Mouse (Mus musculus) megakaryocyte, adult 5-6 weeks (primary cell): ENCODE measurements around the gene Pbx2. TPM values are rescaled to one million over a fixed set of nuclear protein-coding genes. Genes with fewer than 3 reads are reported as not detected.
"Not testable (repeated sequence)": the region's sequence is repeated elsewhere in the genome, so short reads cannot be mapped to it uniquely, and the experiment has no call there.

Experiments used
- ATAC-seq: 2 replicates; pipeline ENCODE4 v1.8.0; 2016; ENCODE audit warnings: mild to moderate bottlenecking, inconsistent platforms; ENCODE audit not compliant: poor library complexity, severe bottlenecking
- total RNA-seq, 2 experiments: library from RNA; stranded (forward) in 1 of 2; stranded (reverse) in 1 of 2; fragments of 153-499, 151-499 nt in 1 of 2; fragments of 221-1000, 200-1000 nt in 1 of 2; gene quantifications; 2 replicates each; pipeline versions ENCODE4 v1.2.3 to v1.2.4; 2015 to 2017

Pbx2 gene
- total RNA-seq (2015) (18.3 and 26.6 TPM in 2 replicates), total RNA-seq (2017) (29.3 and 32.7 TPM in 2 replicates)

GRCm38 (mm10) chr17:34591029-34591993, at the start of gene Pbx2:
Gene Pbx2 (plus strand): TSS chr17:34591266.
- peak; percentile 9; the same call in 1 of the 2 replicates for ATAC-seq

DNA sequence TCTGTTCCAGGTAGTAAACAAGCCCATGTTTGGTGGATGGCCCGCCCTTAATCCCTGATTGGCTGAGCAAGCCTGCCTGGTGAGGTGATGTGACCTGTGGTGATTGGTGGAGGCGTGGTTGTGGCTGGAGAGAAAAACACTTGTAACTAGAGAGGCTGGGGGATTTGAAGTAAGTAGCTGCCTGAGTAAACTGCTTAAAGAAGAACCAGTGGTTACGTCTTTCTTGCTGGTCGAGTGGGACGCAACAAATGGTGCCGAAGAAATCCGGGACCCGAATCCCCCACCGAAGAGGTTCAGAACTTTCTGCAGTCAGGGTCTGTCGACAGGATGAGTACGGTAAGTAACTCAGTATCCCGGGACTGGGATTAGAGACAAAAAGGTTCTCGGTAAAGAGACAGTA, 47.5 kb upstream of the Pbx2 start:
- not testable (repeated sequence) for ATAC-seq

GRCm38 (mm10) chr17:34546797-34547196, 44.3 kb upstream of the Pbx2 start:
- ATAC-seq = no peak

DNA sequence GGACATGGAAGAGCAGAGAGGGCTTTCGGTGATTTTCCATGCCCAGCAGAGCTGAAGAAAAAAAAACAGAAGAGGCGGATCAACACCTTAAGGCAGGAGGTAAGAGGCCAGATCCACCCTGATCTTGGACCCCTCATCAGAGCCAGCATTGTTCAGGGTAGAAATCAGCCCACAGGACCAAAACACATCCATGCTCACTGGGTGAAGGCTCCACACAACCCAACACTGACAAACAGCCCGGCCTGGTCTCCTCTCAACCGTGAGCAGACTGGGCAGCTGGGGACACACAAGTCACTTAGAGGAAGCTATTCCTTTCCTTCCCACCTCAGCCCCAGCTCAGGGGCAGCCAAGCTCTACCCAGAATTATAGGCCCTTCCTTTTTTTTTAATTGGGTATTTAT, 43.5 kb upstream of the Pbx2 start:
- ATAC-seq = no peak

DNA sequence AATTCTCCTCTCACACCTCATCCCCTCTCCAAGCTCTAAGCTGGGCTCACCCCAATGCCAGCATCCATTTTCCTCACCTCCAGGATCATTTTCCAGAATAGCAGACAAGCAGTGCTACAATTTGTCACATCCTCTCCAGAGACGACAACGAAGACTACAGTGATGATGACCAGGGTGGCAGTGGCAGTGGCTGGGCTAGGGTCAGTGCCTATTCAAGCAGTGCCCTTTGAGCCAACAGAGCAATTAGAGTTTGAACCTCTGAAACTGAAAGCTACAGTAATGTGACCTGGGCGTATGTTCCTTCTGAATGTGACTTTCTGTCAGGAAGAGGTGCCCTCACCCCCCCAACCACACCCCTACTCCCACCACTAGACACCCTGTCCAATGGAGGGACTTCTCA, 41.9 kb upstream of the Pbx2 start:
- no peak for ATAC-seq

DNA sequence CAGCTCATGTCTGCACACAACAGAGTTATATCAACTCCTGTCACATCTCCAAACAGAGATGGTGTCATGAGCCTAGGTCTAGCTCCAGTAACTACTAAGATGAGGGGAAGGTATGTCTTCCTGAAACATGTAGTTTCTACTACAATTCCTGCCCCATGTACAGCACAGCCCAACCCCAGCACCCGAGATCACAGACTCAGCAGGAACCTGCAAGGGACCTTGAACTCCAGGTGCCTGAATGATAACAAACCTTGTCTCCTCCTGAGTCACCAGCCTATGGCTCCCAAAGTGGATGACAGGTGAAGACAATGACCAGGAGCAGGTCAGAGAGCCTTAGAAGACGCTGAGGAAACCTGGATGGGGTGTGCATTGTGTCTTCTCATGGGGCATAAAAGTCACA, 41.2 kb upstream of the Pbx2 start:
- no peak for ATAC-seq

GRCm38 (mm10) chr17:34555483-34555882, 35.6 kb upstream of the Pbx2 start:
- peak; percentile 94 for ATAC-seq

DNA sequence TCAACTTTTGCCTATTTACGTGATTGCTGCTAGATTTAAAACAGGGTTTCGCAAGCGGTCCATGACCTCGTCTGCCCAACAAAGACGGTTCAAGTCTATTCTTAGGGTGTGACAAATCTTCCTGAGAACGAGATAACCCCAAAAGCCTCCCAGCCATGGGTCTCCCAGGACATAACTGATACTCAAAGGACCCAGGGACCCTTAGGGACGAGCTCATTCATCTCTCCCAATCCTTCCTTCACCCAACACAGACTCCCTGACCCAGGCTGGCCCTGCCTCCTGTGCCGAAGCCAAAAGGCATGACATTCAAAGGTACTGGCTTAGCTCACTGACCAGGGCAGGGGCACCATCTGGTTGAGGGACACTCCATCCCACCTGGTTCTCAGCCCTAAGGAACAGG, 34.7 kb upstream of the Pbx2 start:
- no peak for ATAC-seq

GRCm38 (mm10) chr17:34557411-34557810, 33.7 kb upstream of the Pbx2 start:
- ATAC-seq = no peak

DNA sequence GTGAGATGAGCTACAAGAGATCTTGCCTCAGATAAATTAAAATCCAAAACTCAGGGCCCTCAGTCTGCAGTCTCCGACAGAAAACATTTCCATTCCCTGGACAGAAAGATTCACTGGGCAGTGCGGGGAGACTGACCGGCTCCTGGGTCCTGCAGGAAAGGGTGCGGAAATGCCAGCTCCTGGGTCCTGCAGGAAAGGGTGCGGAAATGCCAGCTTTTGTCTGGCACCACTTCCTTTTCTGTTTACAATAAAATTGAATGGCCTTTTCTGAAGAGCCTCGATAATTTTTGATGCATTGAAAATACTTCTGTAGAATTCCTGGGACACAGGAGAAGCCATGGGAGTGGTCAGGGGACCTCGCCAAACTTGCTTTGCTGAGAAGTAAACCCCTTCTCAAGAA, 31.9 kb upstream of the Pbx2 start:
- ATAC-seq = no peak

DNA sequence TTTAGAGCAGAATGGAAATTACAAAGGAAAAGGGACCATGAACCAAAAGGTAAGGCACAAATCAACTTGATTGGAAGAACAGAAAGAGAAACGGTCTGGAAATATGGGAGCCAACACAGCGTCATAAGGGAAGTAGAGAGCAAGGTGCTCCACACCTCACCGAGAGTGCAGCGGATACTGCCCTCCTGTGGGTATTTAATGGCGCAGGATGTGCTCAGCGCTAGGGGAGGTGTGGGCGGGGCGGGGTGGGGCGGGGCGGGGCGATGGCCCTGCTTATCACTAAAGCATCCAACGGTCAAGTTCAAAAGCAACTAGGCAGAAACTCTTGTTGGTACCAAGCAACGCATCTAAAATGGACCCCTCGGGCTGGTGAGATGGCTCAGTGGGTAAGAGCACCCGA, 31.2 kb upstream of the Pbx2 start:
- ATAC-seq = 0 out of 2 replicates have a peak, but pooled peaks have one; percentile 34

DNA sequence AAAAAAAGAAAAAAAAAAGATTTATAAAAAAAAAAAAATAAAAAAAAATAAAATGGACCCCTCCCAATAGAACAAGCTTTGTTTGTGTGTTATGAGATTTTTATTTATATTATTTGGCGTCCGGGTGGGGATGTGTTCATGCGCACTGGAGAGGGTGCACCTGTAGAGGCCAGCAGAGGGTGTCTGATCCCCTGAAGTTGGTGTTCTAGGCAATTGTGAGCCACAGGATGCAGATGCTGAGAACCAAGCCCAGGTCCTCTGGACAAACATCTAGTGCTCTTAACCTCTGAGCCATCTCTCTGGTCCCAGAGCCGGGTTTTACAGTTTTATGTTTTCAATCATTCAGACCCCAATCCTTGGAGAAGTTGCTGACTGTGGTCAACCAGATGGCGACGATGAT, 30.6 kb upstream of the Pbx2 start:
- ATAC-seq = no peak

- peak; percentile 93 for ATAC-seq
Measured at GRCm38 (mm10) chr17:34561200-34561599, 29.9 kb upstream of the Pbx2 start.

DNA sequence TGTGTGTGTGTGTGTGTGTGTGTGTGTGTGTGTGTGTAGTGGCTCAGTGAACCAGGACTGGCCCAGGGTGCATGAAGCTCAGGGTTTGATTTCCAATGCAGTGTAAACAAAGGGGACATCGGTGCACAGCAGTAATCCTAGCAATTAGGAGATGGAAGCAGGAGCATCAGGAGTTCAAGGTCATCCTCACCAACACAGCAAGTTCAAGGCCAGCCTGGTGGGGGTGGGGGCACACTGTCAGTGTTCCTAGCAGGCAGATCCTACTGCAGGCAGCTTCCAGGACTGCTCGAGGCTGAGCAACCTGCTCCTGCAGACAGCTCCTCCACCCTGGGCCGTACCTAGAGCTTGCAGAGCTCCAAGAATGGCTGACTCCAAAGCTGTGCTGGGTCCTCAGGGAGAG, 28.5 kb upstream of the Pbx2 start:
- ATAC-seq = no peak

GRCm38 (mm10) chr17:34563354-34563753, 27.7 kb upstream of the Pbx2 start:
- no peak for ATAC-seq

- no peak for ATAC-seq
Measured at GRCm38 (mm10) chr17:34564003-34564421, 27.1 kb upstream of the Pbx2 start, which contains the start of gene Notch4. Gene Notch4 (plus strand): TSS chr17:34564268.

- ATAC-seq = no peak
Measured at GRCm38 (mm10) chr17:34564796-34565195, 26.3 kb upstream of the Pbx2 start.

- ATAC-seq = no peak
Measured at GRCm38 (mm10) chr17:34567311-34567710, 23.8 kb upstream of the Pbx2 start.

DNA sequence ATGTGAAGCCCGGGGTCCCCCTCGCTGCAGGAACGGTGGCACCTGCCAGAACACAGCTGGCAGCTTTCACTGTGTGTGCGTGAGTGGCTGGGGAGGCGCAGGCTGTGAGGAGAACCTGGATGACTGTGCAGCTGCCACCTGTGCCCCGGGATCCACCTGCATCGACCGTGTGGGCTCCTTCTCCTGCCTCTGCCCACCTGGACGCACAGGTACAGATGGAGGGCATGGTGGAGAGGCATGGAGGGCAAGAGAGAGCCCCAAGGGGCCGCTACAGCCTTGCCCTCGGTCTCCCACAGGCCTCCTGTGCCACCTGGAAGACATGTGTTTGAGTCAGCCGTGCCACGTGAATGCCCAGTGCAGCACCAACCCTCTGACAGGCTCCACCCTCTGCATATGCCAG, 22.6 kb upstream of the Pbx2 start:
- no peak for ATAC-seq

GRCm38 (mm10) chr17:34569919-34570318, 21.1 kb upstream of the Pbx2 start:
- ATAC-seq = no peak

GRCm38 (mm10) chr17:34571875-34572274, 19.2 kb upstream of the Pbx2 start:
- peak; percentile 56; the same call in 1 of the 2 replicates for ATAC-seq

DNA sequence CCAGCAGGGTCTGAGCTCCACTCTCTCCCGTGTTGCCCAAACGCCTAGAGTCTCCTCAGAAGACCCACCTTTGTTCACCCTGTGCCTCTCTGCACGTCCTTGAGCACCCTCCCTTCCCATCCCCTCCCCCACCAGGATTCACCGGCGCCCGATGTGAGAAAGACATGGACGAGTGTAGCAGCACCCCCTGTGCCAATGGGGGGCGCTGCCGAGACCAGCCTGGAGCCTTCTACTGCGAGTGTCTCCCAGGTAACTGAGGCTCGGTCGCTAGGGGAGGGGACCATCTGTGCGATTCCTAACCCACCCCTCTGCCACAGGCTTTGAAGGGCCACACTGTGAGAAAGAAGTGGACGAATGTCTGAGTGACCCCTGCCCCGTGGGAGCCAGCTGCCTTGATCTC, 18.7 kb upstream of the Pbx2 start:
- no peak for ATAC-seq
